26 mouse cellular contexts compared by ENCODE assay signal in genomic region chr4:137871431-137871830, GRCm38 (mm10). TPM values are rescaled to one million over a fixed set of nuclear protein-coding genes. Genes with fewer than 3 reads are reported as not detected.
DNase-seq lines count a peak whose midpoint lies in the region; ATAC-seq and TF ChIP-seq lines count a peak whose summit lies in the region.
"Had no signal": no experiment of that assay in that cellular context is flagged by ENCODE, and none has a peak within 500 bp of the region (broad histone marks: within the 10 kb centered on the region; RNA-seq: fewer than 3 reads in every experiment).

No protein-coding gene starts in this region.

- no peak overlapping the region for H3K4me2 ChIP-seq in intestine, postnatal 0 days (replicated peaks; ENCODE audit: low read depth)
- H3K4me2 ChIP-seq: limb, embryonic 15.5 days; midbrain, embryonic 12.5 days; neural tube, embryonic 15.5 days had no signal

- H3K4me1 ChIP-seq in lung, adult 2 months (ENCODE audit: control insufficient read depth, insufficient read depth, low read length) = peaks cover 38% of the 10 kb centered on the region
- peaks cover 9% of the 10 kb centered on the region for H3K4me1 ChIP-seq in intestine, postnatal 0 days (replicated peaks; ENCODE audit: control insufficient read depth, insufficient read depth, low read length)

- peak; percentile 59 to 75 for DNase-seq in lung, adult 18-20 months
- DNase-seq in lung, adult 2 months = no peak
- peak; percentile 77 for DNase-seq in lung, postnatal 36 days
- DNase-seq in cerebellum, postnatal 36 days = no peak
- no peak for DNase-seq in urinary bladder, postnatal 25 days (ENCODE audit: low spot score)
- DNase-seq: adrenal gland, postnatal 10 days; cerebellum, adult 9-10 months; gastrocnemius, adult 2 months; kidney, adult 8-10 months; kidney, postnatal 4 days; layer of hippocampus, postnatal 36 days; right cerebral cortex, adult 18-20 months; spleen, adult 18-20 months; thymus, adult 2 months; thymus, postnatal 36 days had no signal

- H3K9me3 ChIP-seq in intestine, postnatal 0 days (ENCODE audit: control insufficient read depth) = no peaks in the 10 kb centered on the region
- H3K9me3 ChIP-seq: limb, embryonic 10.5 days; limb, embryonic 15.5 days; midbrain, embryonic 12.5 days; neural tube, embryonic 15.5 days had no signal

- H3K36me3 ChIP-seq in intestine, postnatal 0 days (ENCODE audit: control insufficient read depth, insufficient read depth) = no peaks in the 10 kb centered on the region
- H3K36me3 ChIP-seq: limb, embryonic 15.5 days; midbrain, embryonic 12.5 days; neural tube, embryonic 15.5 days had no signal

- no peak for TF ChIP-seq CTCF in lung, adult 2 months (IDR thresholded peaks at IDR 0.05; ENCODE audit: insufficient read depth, low read length)
- no peak for TF ChIP-seq CTCF in intestine, postnatal 0 days (IDR thresholded peaks at IDR 0.05; ENCODE audit: low read depth)

- H3K4me3 ChIP-seq in lung, adult 2 months (replicated peaks; ENCODE audit: extremely low read depth, low read depth, low read length) = no peak overlapping the region
- no peak overlapping the region for H3K4me3 ChIP-seq in intestine, postnatal 0 days (ENCODE audit: low read depth, low read length)
- H3K4me3 ChIP-seq: erythroblast, embryonic 14.5 days; gastrocnemius, adult 2 months; limb, embryonic 10.5 days; limb, embryonic 15.5 days; midbrain, embryonic 12.5 days; neural tube, embryonic 15.5 days had no signal

- H3K27me3 ChIP-seq in intestine, postnatal 0 days (replicated peaks; ENCODE audit: control insufficient read depth, insufficient read depth, low read length) = no peaks in the 10 kb centered on the region
- H3K27me3 ChIP-seq: limb, embryonic 15.5 days; midbrain, embryonic 12.5 days; neural tube, embryonic 15.5 days had no signal

- no peak overlapping the region for H3K27ac ChIP-seq in intestine, postnatal 0 days (ENCODE audit: low read depth, low read length)
- H3K27ac ChIP-seq: gastrocnemius, adult 2 months; kidney, postnatal 0 days; limb, embryonic 10.5 days; limb, embryonic 15.5 days; midbrain, embryonic 12.5 days; neural tube, embryonic 15.5 days had no signal

- WGBS in lung, adult 2 months = 58% methylated on average over 8 of the region's 8 CpGs
- WGBS in intestine, postnatal 0 days = 69% methylated on average over 8 of the region's 8 CpGs

- ATAC-seq in granulocyte monocyte progenitor cell, adult 5-6 weeks (replicated peaks; ENCODE audit: poor library complexity, severe bottlenecking) = peak; percentile 77
- ATAC-seq in monocyte, adult 5-6 weeks (replicated peaks; ENCODE audit: insufficient number of reproducible peaks, low FRiP score, low TSS enrichment, poor library complexity, severe bottlenecking) = peak; percentile 58
- ATAC-seq in intestine, postnatal 0 days = no peak
- ATAC-seq: forebrain, embryonic 16.5 days; hindbrain, embryonic 16.5 days had no signal

- no peak overlapping the region for H3K9ac ChIP-seq in intestine, postnatal 0 days (ENCODE audit: low read depth, low read length)
- H3K9ac ChIP-seq: limb, embryonic 15.5 days; midbrain, embryonic 12.5 days; neural tube, embryonic 15.5 days had no signal

- no peak for TF ChIP-seq POLR2A in lung, adult 2 months (IDR thresholded peaks at IDR 0.05; ENCODE audit: borderline replicate concordance, extremely low read depth, low read depth, low read length)

RNA-seq across cellular contexts. Expression of gene Ece1, which starts 9.4 kb away (rescaled TPM):
- polyA plus RNA-seq in lung, adult 2 months (2012; rRNA removed) = 111 and 113 TPM in 2 replicates
- total RNA-seq in granulocyte monocyte progenitor cell, adult 5-6 weeks (2014; fragmentation: Nextera tagmentation) = 8.4 and 12.3 TPM in 2 replicates
- total RNA-seq in granulocyte monocyte progenitor cell, adult 5-6 weeks (2017) = 3.7 and 4.8 TPM in 2 replicates
- 7.1 to 11.7 TPM (median 9.6 TPM) in 3 replicates for total RNA-seq in monocyte, adult 5-6 weeks (2017)
- polyA plus RNA-seq in intestine, postnatal 0 days (2015; fragmentation: Nextera tagmentation; extraction: Ambion mirVana) = 44.9 and 49.1 TPM in 2 replicates

Comparison
In these comparisons a context has a peak if more than half of its experiments do, and no peak if none do; other contexts are left out.
1. DNase-seq: peak in lung, adult 18-20 months (2 of 2) and lung, postnatal 36 days (single experiment); none in lung, adult 2 months (single experiment), cerebellum, postnatal 36 days (0 of 2) and urinary bladder, postnatal 25 days (single experiment).